Mouse (Mus musculus): ENCODE data around the gene Ap5z1. TPM values are rescaled to one million over a fixed set of nuclear protein-coding genes. Genes with fewer than 3 reads are reported as not detected.
A peak's percentile ranks its signal among the peaks of the same experiment; 100 is the strongest.

Ap5z1 gene
- 5.6 and 6.8 TPM in 2 replicates for total RNA-seq (2015)
- 4.7 and 8.0 TPM in 2 replicates for total RNA-seq (2017)

DNA sequence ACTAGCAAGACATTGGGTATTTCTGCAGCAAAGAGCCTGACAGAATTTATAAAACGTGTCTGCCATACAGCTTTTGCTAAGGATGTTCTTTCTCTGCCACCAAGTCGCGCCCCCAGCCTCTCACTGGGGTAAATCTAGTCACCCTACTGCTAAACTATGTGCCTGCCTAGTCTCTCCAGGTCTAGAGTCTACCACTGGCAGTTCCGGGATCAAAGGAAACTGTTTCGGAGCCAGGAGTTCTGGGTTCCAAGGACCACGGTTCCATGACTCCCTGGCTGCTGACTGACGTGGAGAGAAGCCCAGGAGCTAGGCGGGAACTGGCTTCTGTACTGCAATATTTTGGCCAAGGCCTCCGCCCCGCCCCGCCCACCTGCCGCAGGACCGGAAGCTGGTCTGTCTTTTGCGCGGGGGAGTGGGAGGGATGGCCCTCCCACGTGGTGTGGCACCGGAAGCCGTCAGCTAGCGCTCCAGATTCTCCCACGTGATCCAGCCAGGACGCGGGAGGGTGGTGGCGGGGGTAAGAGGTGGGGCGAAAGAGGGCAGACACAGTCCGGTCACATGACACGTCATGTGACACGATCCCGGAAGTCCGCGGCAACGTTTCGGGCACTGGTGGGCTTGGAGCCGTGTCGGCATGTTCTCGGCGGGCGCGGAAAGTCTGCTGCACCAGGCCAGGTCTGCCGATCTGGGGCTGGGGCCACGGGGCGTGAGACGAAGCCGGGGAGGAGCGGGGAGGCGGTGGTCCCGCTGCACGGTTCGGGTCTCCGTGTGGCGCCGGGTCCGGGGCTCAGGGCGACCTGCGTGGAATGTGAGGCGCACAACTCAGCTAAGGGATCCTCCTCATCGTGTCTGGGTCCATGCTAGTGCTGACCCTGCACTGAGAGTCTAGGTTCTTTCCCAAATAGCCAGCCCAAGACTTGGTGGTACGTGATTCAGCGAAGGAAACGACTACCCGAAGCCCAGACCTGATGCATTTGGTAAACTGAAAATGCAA, at the start of gene Ap5z1:
Gene Ap5z1, plus strand, starts transcription at position 484 of the 994 bp plus-strand sequence.
- peak; percentile 90 for ATAC-seq (replicated peaks; ENCODE audit: poor library complexity)

GRCm38 (mm10) chr5:142415401-142415800, 48.3 kb upstream of the Ap5z1 start:
- no peak for ATAC-seq (replicated peaks; ENCODE audit: poor library complexity)

GRCm38 (mm10) chr5:142416070-142416775, 47.5 kb upstream of the Ap5z1 start:
- ATAC-seq (replicated peaks; ENCODE audit: poor library complexity): peak; percentile 67

- no peak for ATAC-seq (replicated peaks; ENCODE audit: poor library complexity)
These were observed 46.6 kb upstream of the Ap5z1 start for GRCm38 (mm10) chr5:142417104-142417503.

DNA sequence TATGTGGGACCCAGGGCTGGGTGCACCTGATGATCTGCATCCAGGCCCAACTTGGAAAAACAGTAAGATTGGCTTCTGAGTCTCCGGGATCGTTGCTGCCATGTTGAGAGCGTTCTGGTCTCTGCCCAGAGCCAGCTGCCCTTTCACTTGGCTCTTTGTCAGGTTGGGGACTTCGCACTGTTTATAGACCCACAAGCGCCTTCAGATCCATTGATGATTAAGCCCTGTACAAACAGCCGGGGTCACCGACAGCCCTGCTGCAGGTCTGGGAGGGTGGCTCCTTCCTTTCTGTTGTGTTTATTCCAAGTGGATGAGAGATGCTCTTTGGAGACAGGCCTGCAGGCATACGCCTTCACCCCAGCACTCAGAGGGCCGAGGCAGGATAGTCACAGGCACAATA, 45.9 kb upstream of the Ap5z1 start:
- ATAC-seq (replicated peaks; ENCODE audit: poor library complexity): no peak

DNA sequence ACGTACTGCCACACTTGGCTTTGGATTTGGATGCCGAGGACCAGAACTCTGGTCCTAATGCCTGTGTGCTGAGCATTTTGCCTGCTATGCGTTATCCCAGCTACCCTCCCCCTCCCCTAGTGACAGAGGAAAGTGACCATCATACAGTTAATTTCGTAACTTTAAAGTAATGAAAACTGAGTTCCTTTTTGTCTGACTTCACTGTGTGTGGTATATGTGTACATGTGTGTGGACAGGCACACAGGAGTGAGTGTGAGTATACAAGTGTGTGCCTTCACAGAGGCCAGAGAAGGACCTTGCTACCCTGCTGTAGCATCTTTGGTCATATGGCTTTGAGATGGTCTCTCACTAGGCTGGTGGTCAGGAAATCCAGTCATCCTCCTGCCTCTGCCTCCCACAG, 45.3 kb upstream of the Ap5z1 start:
- ATAC-seq (replicated peaks; ENCODE audit: poor library complexity): peak; percentile 49

- ATAC-seq (replicated peaks; ENCODE audit: poor library complexity): no peak
These were observed 43.4 kb upstream of the Ap5z1 start for GRCm38 (mm10) chr5:142420317-142420716.

DNA sequence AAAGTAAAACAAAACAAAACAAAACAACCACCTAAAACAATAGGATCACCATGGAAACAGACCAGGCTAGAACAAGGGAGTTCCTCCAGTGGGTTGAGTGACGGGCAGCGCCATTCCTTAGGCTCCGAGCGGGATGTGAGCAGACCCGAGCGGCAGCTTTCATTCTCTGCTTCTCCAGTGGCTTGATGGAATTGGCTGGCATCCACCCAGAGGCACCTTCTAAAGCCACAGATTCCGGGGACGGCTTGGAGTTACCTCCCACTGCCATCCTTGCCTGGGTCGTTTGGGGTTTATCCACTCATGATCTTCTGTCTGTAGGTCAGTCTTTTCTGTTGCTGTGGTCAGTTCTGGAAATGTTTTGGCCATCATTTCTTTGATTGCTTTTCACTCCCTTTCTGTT, 42.8 kb upstream of the Ap5z1 start:
- ATAC-seq (replicated peaks; ENCODE audit: poor library complexity): no peak

DNA sequence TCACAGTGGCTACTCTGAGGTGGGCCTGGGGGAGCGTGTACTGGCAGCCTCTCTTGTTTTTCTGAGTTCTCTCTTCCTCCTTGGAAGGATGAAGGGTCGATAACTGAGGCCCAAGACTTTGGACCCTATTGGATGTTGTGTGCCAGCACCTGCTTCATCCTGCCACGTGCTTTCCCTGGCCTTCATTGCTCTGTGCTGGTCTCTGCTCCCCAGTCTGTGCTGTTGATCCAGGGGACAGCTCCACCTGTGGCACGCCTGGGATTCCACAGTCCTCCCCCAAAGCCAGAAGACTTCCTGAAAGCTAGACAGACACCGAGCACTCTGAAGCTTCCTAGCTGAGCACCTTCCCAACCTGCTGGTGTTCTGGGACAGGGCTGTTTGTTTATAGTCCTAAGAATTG, 41.9 kb upstream of the Ap5z1 start:
- ATAC-seq (replicated peaks; ENCODE audit: poor library complexity): no peak

DNA sequence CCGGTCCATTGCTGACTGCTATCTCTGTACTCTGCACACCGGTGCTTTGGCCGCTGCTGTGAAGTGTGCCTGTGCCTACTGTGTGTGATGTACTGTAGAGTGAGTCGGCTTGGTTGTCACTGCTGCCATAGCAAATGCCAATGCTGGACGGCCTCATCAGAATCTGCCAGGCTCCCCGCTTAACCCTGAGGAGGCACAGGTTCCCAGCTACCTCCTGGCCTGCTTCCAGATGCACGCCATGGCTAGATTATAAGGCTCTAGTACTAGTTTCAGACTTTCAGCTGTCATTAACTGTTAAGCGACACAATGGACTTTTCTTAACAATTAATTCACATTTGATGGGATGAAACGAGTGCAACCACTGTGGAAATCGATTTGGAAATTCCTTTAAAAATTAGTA, 40.6 kb upstream of the Ap5z1 start:
- ATAC-seq (replicated peaks; ENCODE audit: poor library complexity): no peak

DNA sequence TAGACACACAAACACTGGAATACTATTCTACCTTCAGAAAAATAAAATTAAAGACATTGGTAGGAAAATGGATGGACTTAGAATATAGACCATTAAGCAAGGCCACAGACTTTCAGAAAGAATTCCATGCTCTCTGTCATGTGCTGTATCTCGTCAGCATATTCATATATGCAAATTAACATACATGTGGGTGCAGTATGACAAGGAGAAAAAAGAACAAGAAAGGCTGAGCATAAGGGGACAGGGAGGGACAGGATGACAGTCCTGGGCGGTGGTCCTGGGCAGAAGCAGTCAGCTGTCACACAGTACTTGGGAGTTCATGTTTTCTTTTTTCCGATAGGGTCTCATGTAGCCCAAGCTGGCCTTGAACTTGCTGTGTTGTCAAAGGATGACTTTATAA, 40.0 kb upstream of the Ap5z1 start:
- ATAC-seq (replicated peaks; ENCODE audit: poor library complexity): no peak

GRCm38 (mm10) chr5:142424627-142425349, 39.0 kb upstream of the Ap5z1 start:
- peak; percentile 63 for ATAC-seq (replicated peaks; ENCODE audit: poor library complexity)

GRCm38 (mm10) chr5:142426476-142426875, 37.3 kb upstream of the Ap5z1 start:
- ATAC-seq (replicated peaks; ENCODE audit: poor library complexity): no peak

- ATAC-seq (replicated peaks; ENCODE audit: poor library complexity): 0 out of 2 replicates have a peak, but pooled peaks have one; percentile 16
These were observed 35.9 kb upstream of the Ap5z1 start for GRCm38 (mm10) chr5:142427876-142428275.

DNA sequence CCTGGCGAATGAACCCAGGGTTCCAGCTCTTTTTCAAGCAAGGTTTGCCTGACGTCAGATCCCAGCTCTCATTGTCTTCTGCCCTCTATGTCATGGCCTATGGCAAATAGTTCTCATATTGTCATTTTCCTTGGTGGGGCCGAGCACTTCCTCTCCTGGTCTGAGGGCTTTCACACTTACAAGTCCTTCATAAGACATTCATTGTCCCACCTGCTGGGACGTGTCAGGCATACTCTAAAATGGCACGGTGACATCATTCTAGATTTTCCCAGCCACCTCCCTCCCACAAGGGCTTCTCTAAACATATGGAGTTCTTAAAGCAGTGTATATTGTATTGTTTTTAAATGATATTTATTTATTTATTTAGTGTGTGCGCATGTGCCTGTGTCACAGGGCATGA, 35.1 kb upstream of the Ap5z1 start:
- no peak for ATAC-seq (replicated peaks; ENCODE audit: poor library complexity)

GRCm38 (mm10) chr5:142431029-142431428, 32.7 kb upstream of the Ap5z1 start:
- no peak for ATAC-seq (replicated peaks; ENCODE audit: poor library complexity)

GRCm38 (mm10) chr5:142431811-142432434, 31.8 kb upstream of the Ap5z1 start:
- no peak for ATAC-seq (replicated peaks; ENCODE audit: poor library complexity)

- no peak for ATAC-seq (replicated peaks; ENCODE audit: poor library complexity)
These were observed 31.0 kb upstream of the Ap5z1 start for GRCm38 (mm10) chr5:142432695-142433094.

DNA sequence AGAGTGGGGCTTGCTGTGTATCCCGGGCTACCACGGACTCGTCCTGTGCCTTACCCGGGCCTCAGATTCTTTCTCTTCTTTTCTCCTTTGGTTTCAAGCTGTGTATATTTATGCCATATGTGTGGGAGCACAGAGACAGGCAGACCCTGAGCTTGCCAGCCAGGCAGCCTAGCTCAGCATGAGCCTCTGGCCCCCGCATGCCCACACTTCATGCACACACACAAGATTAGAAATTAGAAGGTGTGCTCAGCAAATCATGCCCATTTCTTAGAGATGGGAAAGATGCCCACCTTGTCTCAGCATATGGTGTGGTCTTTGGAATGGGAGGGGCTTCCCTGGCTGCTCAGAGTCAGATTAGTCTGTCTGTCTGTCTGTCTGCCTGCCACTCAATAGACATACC, 29.7 kb upstream of the Ap5z1 start:
- ATAC-seq (replicated peaks; ENCODE audit: poor library complexity): no peak

DNA sequence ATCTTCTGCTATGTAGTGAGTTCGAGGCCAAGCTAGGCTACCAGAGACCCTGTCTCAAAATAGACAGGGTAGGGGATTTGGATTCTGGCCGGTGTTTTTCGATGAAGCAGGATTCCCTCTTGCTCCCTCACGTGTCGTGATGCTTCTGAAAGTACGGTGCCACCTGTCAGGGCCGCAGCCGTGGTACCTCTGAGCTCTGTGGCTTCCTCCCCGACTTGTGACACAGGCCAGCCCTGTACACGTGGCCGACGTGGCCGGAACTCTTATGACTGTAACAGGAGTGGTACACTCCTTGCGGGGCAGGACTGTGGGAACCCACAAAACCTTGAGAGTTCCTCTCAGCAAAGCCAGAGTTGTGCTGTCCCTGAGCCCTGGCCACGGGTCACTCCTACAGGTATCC, 28.0 kb upstream of the Ap5z1 start:
- ATAC-seq (replicated peaks; ENCODE audit: poor library complexity): no peak

All from megakaryocyte progenitor cell, adult 5-6 weeks (primary cell).